Mouse (Mus musculus): ENCODE measurements around the gene Cactin.

Cactin gene

DNA sequence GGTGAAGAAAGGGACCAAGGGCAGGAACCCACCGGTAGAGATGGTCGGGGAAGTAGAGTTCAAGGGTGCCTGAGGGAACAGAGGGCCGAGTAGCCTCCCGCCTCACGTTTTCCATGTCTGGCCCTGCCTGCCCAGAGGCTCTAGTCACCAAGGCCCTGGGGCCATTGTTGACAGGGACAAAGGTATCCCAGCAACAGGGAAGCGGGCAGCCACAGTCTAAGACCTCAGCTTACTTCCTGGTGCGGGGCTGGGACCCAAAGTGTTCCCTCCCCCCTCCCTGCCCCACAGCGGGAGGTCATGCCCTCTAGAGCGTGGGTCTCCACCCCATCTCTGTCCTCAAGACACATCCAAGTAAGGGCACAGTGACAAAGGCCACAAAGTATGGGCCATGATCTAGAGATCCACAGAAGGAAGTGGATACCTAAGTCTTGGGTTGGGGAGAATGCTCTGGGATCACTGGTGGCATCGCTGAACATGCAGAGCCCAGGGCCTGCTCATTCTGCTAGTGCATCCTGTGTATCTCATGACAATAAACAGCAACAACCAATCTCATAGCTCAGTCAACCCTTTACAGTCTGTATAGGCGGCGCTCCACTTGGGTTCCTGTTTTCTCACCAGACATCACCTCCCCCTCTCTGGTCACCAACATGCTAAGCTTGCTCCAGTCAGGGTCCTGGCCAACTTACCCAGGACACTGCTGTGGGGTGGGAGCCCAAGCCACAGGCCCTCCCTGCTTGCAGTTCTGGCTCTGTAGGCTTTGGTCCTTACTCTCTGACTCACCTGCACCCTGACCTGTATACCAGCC lies 45.0 kb downstream of the Cactin start, which contains the start of gene 4930404N11Rik:
Gene 4930404N11Rik, minus strand, starts transcription at position 145 of the 805 bp plus-strand sequence.
- peak; percentile 81 for DNase-seq (ENCODE audit: low spot score)

DNA sequence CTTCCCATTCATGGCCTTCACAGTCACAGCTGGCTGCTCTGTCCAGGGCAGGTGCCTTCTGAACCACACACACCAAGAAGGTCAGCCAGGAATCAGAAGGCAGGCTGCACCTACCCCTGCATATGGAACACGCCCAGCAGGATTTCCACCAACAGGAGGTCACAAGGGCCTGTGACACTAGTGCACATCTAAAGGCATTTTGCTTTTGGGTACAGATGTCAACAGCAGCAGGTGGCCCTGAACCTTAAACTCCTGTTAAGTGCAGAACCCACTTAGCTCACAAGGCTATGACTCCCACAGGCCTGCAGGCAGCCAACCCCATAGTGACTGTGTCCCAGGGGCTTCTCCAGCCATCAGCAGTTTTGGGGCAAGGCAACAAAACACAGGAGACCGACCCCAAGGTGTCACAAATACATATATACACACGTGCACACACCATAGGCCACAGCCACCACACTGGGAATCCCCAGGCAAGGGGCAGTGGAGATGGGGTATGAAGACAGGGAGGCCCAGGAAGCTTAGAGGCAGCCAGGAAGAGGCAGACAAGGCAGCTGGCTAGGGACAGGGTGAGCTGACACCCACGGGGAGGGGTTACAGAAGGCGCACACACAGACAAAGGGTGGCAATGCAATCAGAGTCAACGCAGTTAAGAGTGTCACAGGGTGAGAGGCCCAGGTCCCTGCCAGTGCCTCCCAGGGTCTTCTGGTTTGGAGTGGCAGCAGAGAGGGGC lies 45.7 kb downstream of the Cactin start:
- peak; percentile 78 for DNase-seq (ENCODE audit: low spot score)

DNA sequence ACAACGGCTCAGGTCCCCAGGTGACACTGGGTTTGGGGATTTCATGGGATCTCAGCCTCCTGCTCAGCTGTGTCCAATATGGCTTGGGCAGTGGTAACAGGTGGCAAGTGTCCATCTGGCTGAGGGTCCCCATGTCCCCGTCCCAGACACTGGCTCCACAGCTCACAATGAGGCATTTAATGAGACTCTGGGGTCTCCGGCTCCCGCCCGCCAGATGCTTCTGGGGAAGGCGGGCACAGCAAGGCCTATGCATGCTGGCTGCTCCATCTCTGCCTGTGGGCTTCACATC lies 46.2 kb downstream of the Cactin start:
- no peak for DNase-seq (ENCODE audit: low spot score)

DNA sequence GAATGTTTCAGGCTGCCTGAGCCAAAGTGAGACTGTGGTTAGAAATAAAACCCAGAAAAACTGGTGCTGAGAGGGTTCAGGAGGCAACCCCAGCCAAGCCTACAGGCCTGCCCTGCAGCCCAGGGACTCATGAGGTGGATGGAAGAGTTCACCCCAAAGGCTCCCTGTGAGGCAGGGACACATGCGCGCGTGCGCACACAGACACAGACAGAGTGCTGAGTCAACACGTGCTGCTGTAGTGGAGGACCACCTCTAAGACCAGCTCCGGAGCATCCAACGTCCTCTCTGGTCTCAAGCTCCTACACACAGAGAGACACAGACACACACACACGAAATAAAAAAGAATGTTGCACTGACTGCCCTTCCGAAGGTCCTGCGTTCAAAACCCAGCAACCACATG lies 54.4 kb downstream of the Cactin start:
- no peak for DNase-seq (ENCODE audit: low spot score)

Measured in yolk sac, embryonic 10.5 days (tissue).